Mouse (Mus musculus): Measurements from ENCODE around the gene Senp2. TPM values are rescaled to one million over a fixed set of nuclear protein-coding genes. Genes with fewer than 3 reads are reported as not detected.

The Senp2 gene
- polyA plus RNA-seq, 1 experiment from 2014 or later: 17.8 TPM

- Histone ChIP-seq H3K27me3 (replicated peaks; ENCODE audit: control insufficient read depth, insufficient read depth, low read length) (no peaks in the 10 kb centered on the region), H3K27ac (ENCODE audit: low read depth, low read length) (no peak overlapping the region), H3K4me1 (replicated peaks; ENCODE audit: control insufficient read depth, insufficient read depth, low read length) (no peaks in the 10 kb centered on the region), H3K9ac (ENCODE audit: low read depth, low read length) (no peak overlapping the region), H3K4me3 (ENCODE audit: low read depth, low read length) (no peak overlapping the region), H3K9me3 (ENCODE audit: control insufficient read depth) (no peaks in the 10 kb centered on the region), H3K4me2 (replicated peaks; ENCODE audit: low read depth) (no peak overlapping the region), H3K36me3 (ENCODE audit: control insufficient read depth, insufficient read depth) (peaks cover 14% of the 10 kb centered on the region)
- TF ChIP-seq CTCF (IDR thresholded peaks at IDR 0.05; ENCODE audit: low read depth): no peak
- no peak for ATAC-seq
- 70% methylated on average over 3 of the region's 3 CpGs for WGBS
These were observed 82.0 kb downstream of the Senp2 start for GRCm38 (mm10) chr16:22091255-22091783.

GRCm38 (mm10) chr16:22095751-22096150, 86.5 kb downstream of the Senp2 start:
- no peaks in the 10 kb centered on the region for H3K27me3 ChIP-seq (replicated peaks; ENCODE audit: control insufficient read depth, insufficient read depth, low read length)
- no peaks in the 10 kb centered on the region for H3K9me3 ChIP-seq (ENCODE audit: control insufficient read depth)
- H3K4me1 ChIP-seq (replicated peaks; ENCODE audit: control insufficient read depth, insufficient read depth, low read length): 0 out of 2 replicates have a peak, but pooled peaks cover 3% of the 10 kb centered on the region
- H3K4me2 ChIP-seq (replicated peaks; ENCODE audit: low read depth): no peak overlapping the region
- no peak overlapping the region for H3K27ac ChIP-seq (ENCODE audit: low read depth, low read length)
- 83% methylated on average over 1 of the region's 1 CpGs for WGBS
- no peak overlapping the region for H3K4me3 ChIP-seq (ENCODE audit: low read depth, low read length)
- H3K9ac ChIP-seq (ENCODE audit: low read depth, low read length): no peak overlapping the region
- TF ChIP-seq CTCF (IDR thresholded peaks at IDR 0.05; ENCODE audit: low read depth): no peak
- ATAC-seq: no peak
- H3K36me3 ChIP-seq (ENCODE audit: control insufficient read depth, insufficient read depth): no peaks in the 10 kb centered on the region

- WGBS: 60% methylated on average over 7 of the region's 7 CpGs
- Histone ChIP-seq H3K36me3 (ENCODE audit: control insufficient read depth, insufficient read depth) (0 out of 2 replicates have a peak, but pooled peaks cover 4% of the 10 kb centered on the region), H3K4me3 (ENCODE audit: low read depth, low read length) (no peak overlapping the region), H3K27ac (ENCODE audit: low read depth, low read length) (no peak overlapping the region), H3K4me2 (replicated peaks; ENCODE audit: low read depth) (no peak overlapping the region), H3K9me3 (ENCODE audit: control insufficient read depth) (no peaks in the 10 kb centered on the region), H3K27me3 (replicated peaks; ENCODE audit: control insufficient read depth, insufficient read depth, low read length) (no peaks in the 10 kb centered on the region), H3K4me1 (replicated peaks; ENCODE audit: control insufficient read depth, insufficient read depth, low read length) (0 out of 2 replicates have a peak, but pooled peaks cover 3% of the 10 kb centered on the region), H3K9ac (ENCODE audit: low read depth, low read length) (no peak overlapping the region)
- no peak for ATAC-seq
- no peak for TF ChIP-seq CTCF (IDR thresholded peaks at IDR 0.05; ENCODE audit: low read depth)
These were observed 88.4 kb downstream of the Senp2 start for GRCm38 (mm10) chr16:22097659-22098058.

Other genes with a start within 250 kb of the Senp2 start
- 36.4 and 38.3 TPM in 2 replicates for gene Ehhadh, start 221.7 kb upstream of the Senp2 start, polyA plus RNA-seq (2015; fragmentation: Nextera tagmentation; extraction: Ambion mirVana)
- 4.7 and 5.6 TPM in 2 replicates for gene Map3k13, start 215.1 kb upstream of the Senp2 start, polyA plus RNA-seq (2015; fragmentation: Nextera tagmentation; extraction: Ambion mirVana)
- 215 and 219 TPM in 2 replicates for gene Tmem41a, start 61.9 kb upstream of the Senp2 start, polyA plus RNA-seq (2015; fragmentation: Nextera tagmentation; extraction: Ambion mirVana)
- gene Liph, start 13.8 kb upstream of the Senp2 start, polyA plus RNA-seq (2015; fragmentation: Nextera tagmentation; extraction: Ambion mirVana): 48.8 and 51.6 TPM in 2 replicates
- gene Igf2bp2, start 153.8 kb downstream of the Senp2 start, polyA plus RNA-seq (2015; fragmentation: Nextera tagmentation; extraction: Ambion mirVana): 38.7 and 40.3 TPM in 2 replicates